Mouse (Mus musculus) spleen, adult 2 months (tissue): ENCODE data around the gene Aldh4a1. TPM values are rescaled to one million over a fixed set of nuclear protein-coding genes. Genes with fewer than 3 reads are reported as not detected.

ENCODE experiments used
- DNase-seq, 2 experiments: peaks; one replicate each; pipeline versions ENCODE4 v3.0.0 to v3.0.0-alpha.2; 2012 to 2021; ENCODE audit warnings: low spot score in 2 of 2, low read depth in 1 of 2
- H3K27ac ChIP-seq: fragments of 200-500 bp; 2 replicates; pipeline ENCODE4 v1.5.1; 2012; ENCODE audit warnings: low read length, inconsistent platforms; ENCODE audit not compliant: insufficient read depth
- H3K27me3 ChIP-seq: fragments of 200-500 bp; 2 replicates; pipeline ENCODE4 v1.6.1; 2012; ENCODE audit warnings: mild to moderate bottlenecking, moderate library complexity, low read length, inconsistent platforms; ENCODE audit not compliant: control insufficient read depth, insufficient read depth
- H3K36me3 ChIP-seq: fragments of 200-500 bp; 2 replicates; pipeline ENCODE4 v1.6.1; 2012; ENCODE audit warnings: mild to moderate bottlenecking, low read length, inconsistent platforms; ENCODE audit not compliant: control insufficient read depth, insufficient read depth
- H3K4me1 ChIP-seq: fragments of 200-500 bp; 2 replicates; pipeline ENCODE4 v1.6.1; 2011; ENCODE audit warnings: inconsistent platforms; ENCODE audit not compliant: control insufficient read depth, insufficient read depth, insufficient read length
- H3K4me3 ChIP-seq: fragments of 200-500 bp; 2 replicates; pipeline ENCODE4 v1.5.1; 2011; ENCODE audit warnings: mild to moderate bottlenecking, inconsistent platforms; ENCODE audit not compliant: insufficient read depth, insufficient read length; ENCODE audit errors: extremely low read depth
- CTCF ChIP-seq: fragments of 200-500 bp; IDR thresholded peaks from 2 replicates; pipeline ENCODE4 v1.5.1; 2011; ENCODE audit warnings: mild to moderate bottlenecking, inconsistent platforms; ENCODE audit not compliant: insufficient read depth, insufficient read length, insufficient replicate concordance; ENCODE audit errors: extremely low read depth
- POLR2A ChIP-seq: fragments of 200-500 bp; IDR thresholded peaks from 2 replicates; pipeline ENCODE4 v1.6.1; 2011; ENCODE audit warnings: low read depth, low read length, inconsistent platforms
- WGBS: fragments of 180-500 bp; shearing (Covaris S2); methylation state at CpG from one replicate; pipeline ENCODE4 v1.1.7; 2018; 5-methylcytosine and 5-hydroxymethylcytosine counted together
- polyA plus RNA-seq: library from polyadenylated mRNA; depleted of rRNA; stranded (reverse); fragments of >200 nt; gene quantifications from 2 replicates; pipeline ENCODE4 v1.2.3, GENCODE M21; 2012

The Aldh4a1 gene
- polyA plus RNA-seq, 1 experiment, result 18.9 TPM

DNA sequence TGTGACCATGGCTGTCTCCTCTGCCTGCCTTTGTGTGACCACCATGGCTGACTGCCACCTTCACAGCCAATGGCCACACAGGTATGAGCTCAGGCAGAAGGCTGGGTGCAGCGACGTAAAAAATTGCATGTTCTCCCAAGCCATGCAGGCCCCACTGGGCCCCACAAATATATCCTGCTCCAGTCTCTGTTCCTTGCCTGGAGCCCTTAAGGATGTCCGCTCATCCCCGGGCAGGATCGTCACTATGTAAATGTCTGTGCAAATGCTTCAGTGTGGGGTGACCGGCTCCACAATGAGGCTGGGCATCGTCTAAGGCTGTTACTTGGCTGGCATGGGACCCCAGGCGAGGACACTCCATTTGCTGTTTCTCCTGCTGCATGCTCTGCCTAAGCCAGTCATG, 30.6 kb downstream of the Aldh4a1 start, which contains the start of gene Tas1r2:
Tas1r2 (plus strand) TSS at position 301 of the 400 bp plus-strand sequence.
- no peak within 1 kb of the TSS for H3K27ac ChIP-seq
- DNase-seq, result no peak
- H3K4me1 ChIP-seq, result no peaks in the 10 kb centered on the region
- WGBS, result 85% methylated on average over 8 of the region's 8 CpGs
- H3K4me3 ChIP-seq, result no peak within 1 kb of the TSS
- peaks cover 5% of the 10 kb centered on the region for H3K36me3 ChIP-seq
- TF ChIP-seq POLR2A (no peak), CTCF (no peak)
- no peaks in the 10 kb centered on the region for H3K27me3 ChIP-seq

GRCm38 (mm10) chr4:139661897-139662296, 39.2 kb downstream of the Aldh4a1 start:
- H3K36me3 ChIP-seq, result no peaks in the 10 kb centered on the region
- no peaks in the 10 kb centered on the region for H3K4me1 ChIP-seq
- H3K27ac ChIP-seq, result no peak overlapping the region
- TF ChIP-seq CTCF (no peak), POLR2A (no peak)
- 89% methylated on average over 14 of the region's 14 CpGs for WGBS
- DNase-seq, result no peak
- no peaks in the 10 kb centered on the region for H3K27me3 ChIP-seq
- no peak overlapping the region for H3K4me3 ChIP-seq

DNA sequence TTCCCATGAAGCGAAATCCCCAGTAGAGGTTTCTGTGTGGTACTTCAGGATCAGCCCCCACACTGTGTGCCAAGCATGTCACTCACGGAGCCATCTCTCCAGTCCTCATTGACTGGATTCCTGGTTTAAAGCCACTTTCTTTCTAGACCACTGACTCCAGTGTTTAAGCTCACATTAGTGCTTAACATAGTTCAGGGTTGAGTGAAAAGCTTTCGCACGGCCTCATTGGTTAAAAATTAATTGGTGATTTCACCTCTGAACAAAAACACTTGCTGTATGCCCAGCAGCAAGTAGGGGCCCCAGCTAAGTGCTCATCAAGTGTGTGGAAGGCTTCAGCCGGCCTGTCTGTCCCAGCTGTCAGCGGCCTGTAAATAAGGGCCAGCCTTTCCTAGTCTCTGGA, 45.0 kb downstream of the Aldh4a1 start:
- DNase-seq, result no peak
- no peak overlapping the region for H3K27ac ChIP-seq
- H3K4me1 ChIP-seq, result no peaks in the 10 kb centered on the region
- no peak overlapping the region for H3K4me3 ChIP-seq
- TF ChIP-seq POLR2A (no peak), CTCF (no peak)
- no peaks in the 10 kb centered on the region for H3K36me3 ChIP-seq
- no peaks in the 10 kb centered on the region for H3K27me3 ChIP-seq
- WGBS, result 95% methylated on average over 6 of the region's 6 CpGs

- Histone ChIP-seq H3K27me3 (no peaks in the 10 kb centered on the region), H3K4me3 (no peak overlapping the region), H3K27ac (no peak overlapping the region), H3K4me1 (no peaks in the 10 kb centered on the region), H3K36me3 (no peaks in the 10 kb centered on the region)
- peak; percentile 4 to 41 for DNase-seq
- no peak for TF ChIP-seq POLR2A
- peak; percentile 97 for TF ChIP-seq CTCF
- 11% methylated on average over 6 of the region's 6 CpGs for WGBS
Observed at GRCm38 (mm10) chr4:139669847-139670246, 47.2 kb downstream of the Aldh4a1 start.

DNA sequence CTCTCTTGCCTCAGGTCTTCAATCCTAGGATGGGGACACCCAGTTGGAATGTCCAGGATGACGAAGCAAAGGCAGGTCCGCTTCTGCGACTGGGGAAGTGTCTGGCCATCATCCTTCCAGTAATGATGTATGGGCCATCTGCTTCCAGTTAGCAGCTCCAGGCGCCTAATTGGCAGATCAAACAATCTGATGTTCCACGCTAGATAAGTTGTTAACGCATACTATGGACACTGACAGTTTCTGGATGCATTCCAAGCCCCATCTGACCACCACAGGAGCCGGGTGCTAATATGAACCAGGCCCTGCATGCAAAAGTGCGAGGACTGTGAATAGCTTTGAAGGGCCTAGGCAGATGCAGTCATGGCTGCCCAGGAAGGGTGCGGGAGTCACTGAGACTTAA, 53.0 kb downstream of the Aldh4a1 start:
- no peak overlapping the region for H3K27ac ChIP-seq
- H3K4me1 ChIP-seq, result no peaks in the 10 kb centered on the region
- H3K36me3 ChIP-seq, result no peaks in the 10 kb centered on the region
- no peak overlapping the region for H3K4me3 ChIP-seq
- no peaks in the 10 kb centered on the region for H3K27me3 ChIP-seq
- WGBS, result 82% methylated on average over 9 of the region's 9 CpGs
- no peak for DNase-seq
- TF ChIP-seq CTCF (no peak), POLR2A (no peak)

DNA sequence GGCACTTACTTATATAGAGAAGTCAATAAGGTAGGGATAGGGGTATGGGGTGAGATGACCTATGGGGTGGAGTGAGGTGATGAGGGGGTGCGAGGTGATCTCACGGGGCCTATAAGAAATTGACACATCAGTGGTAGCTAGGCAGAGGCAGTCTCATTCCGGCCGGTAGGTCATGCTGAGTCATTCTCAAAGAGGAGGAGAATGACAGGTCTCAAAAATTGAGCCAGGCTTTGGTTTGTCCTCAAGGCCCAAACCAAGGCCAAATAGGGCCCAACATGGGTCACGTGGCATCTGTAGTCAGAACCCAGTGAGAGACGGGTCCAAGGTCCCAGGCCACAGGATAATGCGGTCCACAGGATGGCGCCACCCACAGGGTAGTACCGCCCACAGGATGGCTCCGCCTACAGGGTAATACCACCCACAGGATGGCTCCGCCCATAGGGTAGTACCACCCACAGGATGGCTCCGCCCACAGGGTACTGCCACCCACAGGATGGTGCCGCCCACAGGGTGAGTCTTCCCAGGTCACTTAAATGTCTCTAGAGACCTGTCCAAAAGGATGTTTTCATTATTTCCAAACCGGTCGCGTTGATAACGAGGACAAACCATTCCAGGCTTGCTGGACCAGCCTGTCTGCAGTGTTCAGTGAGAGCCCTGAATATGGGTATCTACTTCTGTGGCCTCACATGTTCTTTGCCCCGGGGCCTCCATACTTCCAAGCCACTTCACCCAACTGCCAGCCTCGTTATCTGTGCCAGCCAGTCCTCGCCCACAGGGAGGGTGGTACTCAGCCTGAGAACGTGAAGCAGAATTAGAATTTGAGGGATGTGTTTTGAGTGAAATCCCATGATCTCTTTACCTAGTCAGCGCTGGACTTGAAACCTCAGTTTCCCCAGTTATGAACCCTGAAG, 61.3 kb downstream of the Aldh4a1 start:
- no peak for DNase-seq
- WGBS, result 80% methylated on average over 22 of the region's 22 CpGs

DNA sequence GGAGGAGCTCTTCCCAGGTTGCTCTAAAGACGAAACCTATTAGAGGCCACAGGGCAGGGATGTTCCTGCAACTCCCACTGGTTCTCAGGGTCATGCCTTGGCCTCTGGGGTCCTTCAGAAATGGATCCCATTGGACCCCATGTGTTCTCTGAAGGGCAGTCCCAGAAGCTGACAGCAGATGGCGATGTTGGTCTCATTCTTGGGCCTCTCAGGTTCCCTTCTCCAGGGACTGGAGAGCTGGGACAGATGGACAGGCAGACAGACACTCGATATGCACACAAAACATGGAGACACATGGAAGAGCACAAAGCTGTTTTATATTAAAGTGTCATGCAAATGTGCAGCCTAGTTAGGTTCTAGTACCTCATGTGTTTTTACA, 62.0 kb downstream of the Aldh4a1 start:
- H3K36me3 ChIP-seq, result no peaks in the 10 kb centered on the region
- H3K27me3 ChIP-seq, result no peaks in the 10 kb centered on the region
- no peak overlapping the region for H3K27ac ChIP-seq
- DNase-seq, result peak in 1 of 2 experiments; percentile 36
- 18% methylated on average over 3 of the region's 3 CpGs for WGBS
- H3K4me3 ChIP-seq, result no peak overlapping the region
- TF ChIP-seq CTCF (peak; percentile 63; the same call in 1 of the 2 replicates), POLR2A (no peak)
- no peaks in the 10 kb centered on the region for H3K4me1 ChIP-seq

More for the DNA sequence above, 61.3 kb downstream of the Aldh4a1 start:
- Histone ChIP-seq H3K4me3 (no peak overlapping the region), H3K36me3 (no peaks in the 10 kb centered on the region), H3K27ac (no peak overlapping the region), H3K27me3 (no peaks in the 10 kb centered on the region), H3K4me1 (no peaks in the 10 kb centered on the region)
- TF ChIP-seq POLR2A (no peak), CTCF (no peak)
